Mouse (Mus musculus): Measurements from ENCODE around the gene Gja10.

- TF ChIP-seq CTCF (IDR thresholded peaks at IDR 0.05; ENCODE audit: low read depth) (peak; percentile 52), EP300 (optimal IDR thresholded peaks at IDR 0.05) (no peak)
Measured at GRCm38 (mm10) chr4:32574604-32575003, 28.0 kb downstream of the Gja10 start.
